Mouse (Mus musculus): ENCODE data around the gene Btbd35f27. TPM values are rescaled to one million over a fixed set of nuclear protein-coding genes. Genes with fewer than 3 reads are reported as not detected.

Btbd35f27 gene
- not detected in 2 replicates for polyA plus RNA-seq (2012; rRNA removed; ENCODE audit: low replicate concordance)

DNA sequence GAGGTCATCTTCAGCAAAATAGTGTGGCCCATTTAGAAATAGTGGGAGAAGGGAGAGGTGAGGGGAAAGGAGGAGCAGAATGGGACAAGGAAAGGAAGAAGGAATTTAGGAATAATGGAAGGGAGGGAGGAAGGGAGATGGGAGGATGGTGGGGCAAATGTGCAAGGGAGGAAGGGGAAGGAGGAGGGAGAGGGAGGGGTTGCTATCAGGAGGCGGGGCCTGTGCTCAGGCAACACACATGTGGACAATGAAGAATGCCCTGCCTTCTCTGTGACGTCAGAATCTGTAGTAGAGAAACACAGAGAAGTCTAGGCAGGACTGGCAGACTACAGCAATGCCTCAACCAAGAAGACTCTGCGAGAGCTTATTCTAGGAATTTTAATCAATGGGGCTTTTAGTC, at the start of gene Btbd35f27:
Btbd35f27 (plus strand) TSS at position 301 of the 400 bp plus-strand sequence.

Other genes with a start within 250 kb of the Btbd35f27 start
- not detected in 2 replicates for gene Btbd35f4, start 151.6 kb upstream of the Btbd35f27 start, polyA plus RNA-seq (2012; rRNA removed; ENCODE audit: low replicate concordance)

All from mammary gland, adult 2 months (tissue).